Mouse (Mus musculus) heart, embryonic 14.5 days (tissue): ENCODE data around the gene Zfp800. TPM values are rescaled to one million over a fixed set of nuclear protein-coding genes. Genes with fewer than 3 reads are reported as not detected.

Source experiments
- ATAC-seq: fragments of 200-750 bp; cut with Nextera tagmentation; 2 replicates; pipeline ENCODE4 v1.8.0; 2017; ENCODE audit warnings: low read depth, moderate TSS enrichment; ENCODE audit not compliant: insufficient number of reproducible peaks, insufficient read depth, low FRiP score
- H3K27ac ChIP-seq, 2 experiments: fragments of 200-500 bp in 1 of 2; fragments of 300-500 bp in 1 of 2; sonication (generic) in 1 of 2; replicated peaks in 1 of 2; 2 replicates each; pipeline ENCODE4 v1.5.1; 2012 to 2014; ENCODE audit warnings: low read depth in 2 of 2, low read length in 2 of 2, control low read depth in 1 of 2, mild to moderate bottlenecking in 1 of 2, mixed read lengths in 1 of 2; ENCODE audit not compliant: control insufficient read depth in 1 of 2, insufficient read depth in 1 of 2
- H3K27me3 ChIP-seq: fragments of 300-500 bp; sonication (generic); 2 replicates; pipeline ENCODE4 v1.6.1; 2014; ENCODE audit warnings: mild to moderate bottlenecking, low read length, control low read depth; ENCODE audit not compliant: control insufficient read depth, insufficient read depth
- H3K36me3 ChIP-seq: fragments of 300-500 bp; sonication (generic); 2 replicates; pipeline ENCODE4 v1.6.1; 2014; ENCODE audit warnings: mild to moderate bottlenecking, control low read depth, low read length, mixed read lengths; ENCODE audit not compliant: control insufficient read depth, insufficient read depth
- H3K4me1 ChIP-seq, 2 experiments: fragments of 200-500 bp in 1 of 2; fragments of 300-500 bp in 1 of 2; sonication (generic) in 1 of 2; 2 replicates each; pipeline ENCODE4 v1.6.1; 2012 to 2014; ENCODE audit warnings: low read length in 2 of 2, control low read depth in 1 of 2, mixed read lengths in 1 of 2; ENCODE audit not compliant: control insufficient read depth in 2 of 2, insufficient read depth in 2 of 2
- H3K4me2 ChIP-seq: fragments of 300-500 bp; sonication (generic); 2 replicates; pipeline ENCODE4 v1.6.1; 2014; ENCODE audit warnings: mild to moderate bottlenecking, low read length
- H3K4me3 ChIP-seq, 2 experiments: fragments of 200-500 bp in 1 of 2; fragments of 300-500 bp in 1 of 2; sonication (generic) in 1 of 2; 2 replicates each; pipeline ENCODE4 v1.5.1; 2012 to 2014; ENCODE audit warnings: low read length in 2 of 2, mild to moderate bottlenecking in 2 of 2, control low read depth in 1 of 2, low read depth in 1 of 2, moderate library complexity in 1 of 2; ENCODE audit not compliant: control insufficient read depth in 1 of 2, insufficient read depth in 1 of 2
- H3K9ac ChIP-seq: fragments of 300-500 bp; sonication (generic); 2 replicates; pipeline ENCODE4 v1.6.1; 2014; ENCODE audit warnings: mild to moderate bottlenecking, low read length
- H3K9me3 ChIP-seq: fragments of 300-500 bp; sonication (generic); 2 replicates; pipeline ENCODE4 v1.6.1; 2016; ENCODE audit warnings: low read length, control low read depth; ENCODE audit not compliant: control insufficient read depth
- WGBS: fragments of 180-500 bp; shearing (Covaris S2); extraction: QIAGEN DNeasy Blood & Tissue Kit; methylation state at CpG from one replicate; pipeline ENCODE4 v1.1.7; 2014; 5-methylcytosine and 5-hydroxymethylcytosine counted together
- polyA plus RNA-seq: library from polyadenylated mRNA; unstranded; fragments of >200 nt; fragmentation: Nextera tagmentation; extraction: Ambion mirVana; gene quantifications from 2 replicates; pipeline ENCODE4 v1.2.1, GENCODE M21; 2014

Zfp800 gene
- polyA plus RNA-seq, 1 experiment from 2014 or later, result 15.6 TPM

- Histone ChIP-seq H3K9ac (no peak overlapping the region), H3K4me2 (no peak overlapping the region), H3K4me3 (no peak overlapping the region), H3K9me3 (no peaks in the 10 kb centered on the region), H3K4me1 (no peaks in the 10 kb centered on the region), H3K27me3 (no peaks in the 10 kb centered on the region), H3K36me3 (no peaks in the 10 kb centered on the region), H3K27ac (no peak overlapping the region)
- ATAC-seq, result no peak
- 64% methylated on average over 10 of the region's 10 CpGs for WGBS
Measured at GRCm38 (mm10) chr6:28329002-28329596, 68.7 kb downstream of the Zfp800 start.

DNA sequence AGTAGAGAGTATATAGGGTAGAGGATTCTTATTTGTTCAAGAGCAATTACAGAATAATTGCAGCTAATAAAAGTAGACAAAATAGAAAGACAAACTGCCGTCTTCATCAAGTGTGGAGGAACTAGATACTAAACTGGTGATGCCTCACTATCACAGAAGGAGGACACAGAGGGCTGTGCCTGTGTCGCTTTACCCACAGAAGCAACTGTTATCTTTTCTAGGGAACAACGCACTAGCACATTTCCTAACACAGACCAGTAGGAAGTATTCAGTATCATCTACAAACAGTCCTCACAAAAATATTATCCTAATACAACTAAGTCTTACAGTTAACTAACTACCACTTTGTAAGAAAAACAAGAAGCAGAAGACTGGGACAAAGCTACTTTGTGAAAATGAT, 71.1 kb downstream of the Zfp800 start:
- no peaks in the 10 kb centered on the region for H3K4me1 ChIP-seq
- WGBS, result 67% methylated on average over 3 of the region's 3 CpGs
- H3K36me3 ChIP-seq, result no peaks in the 10 kb centered on the region
- no peak for ATAC-seq
- no peaks in the 10 kb centered on the region for H3K9me3 ChIP-seq
- no peak overlapping the region for H3K4me3 ChIP-seq
- no peaks in the 10 kb centered on the region for H3K27me3 ChIP-seq
- H3K27ac ChIP-seq, result no peak overlapping the region
- no peak overlapping the region for H3K9ac ChIP-seq
- H3K4me2 ChIP-seq, result no peak overlapping the region

- no peak for ATAC-seq
- Histone ChIP-seq H3K4me3 (no peak overlapping the region), H3K9ac (no peak overlapping the region), H3K4me2 (no peak overlapping the region), H3K4me1 (no peaks in the 10 kb centered on the region), H3K36me3 (no peaks in the 10 kb centered on the region), H3K27me3 (no peaks in the 10 kb centered on the region), H3K27ac (no peak overlapping the region), H3K9me3 (no peaks in the 10 kb centered on the region)
- WGBS, result 74% methylated on average over 7 of the region's 7 CpGs
Measured at GRCm38 (mm10) chr6:28322399-28322798, 75.4 kb downstream of the Zfp800 start.

DNA sequence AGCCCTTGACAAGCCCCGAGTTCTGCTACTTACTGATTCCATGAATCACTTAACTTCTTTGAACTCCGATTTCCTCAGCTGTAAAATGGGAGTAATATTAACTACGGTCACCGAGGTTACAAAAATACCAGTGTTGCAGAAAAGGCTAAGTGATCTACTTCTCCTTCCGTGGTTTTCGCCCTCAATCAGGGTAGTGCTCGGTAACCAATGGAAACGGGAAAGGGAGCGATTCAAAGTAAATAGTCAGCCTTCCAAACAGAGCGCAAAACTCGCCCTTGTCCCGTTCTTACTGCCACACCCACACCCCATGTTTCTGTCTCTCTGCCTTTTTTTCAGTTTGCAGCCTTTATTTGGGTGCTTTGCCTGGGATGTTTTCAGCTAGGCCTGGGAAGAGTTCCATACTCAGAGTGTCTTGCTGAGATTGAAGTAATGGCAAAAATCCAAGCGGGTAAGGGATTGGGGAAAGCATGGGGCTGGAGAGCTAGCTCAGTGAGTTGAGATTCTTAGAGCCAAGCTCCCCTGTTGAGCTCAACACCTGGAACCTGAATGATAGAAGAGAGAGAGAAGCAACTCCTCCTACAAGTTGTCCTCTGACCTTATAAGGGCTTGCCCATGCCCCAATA, 78.0 kb downstream of the Zfp800 start:
- Histone ChIP-seq H3K4me2 (no peak overlapping the region), H3K36me3 (no peaks in the 10 kb centered on the region), H3K27me3 (no peaks in the 10 kb centered on the region), H3K27ac (no peak overlapping the region), H3K4me3 (no peak overlapping the region), H3K9ac (no peak overlapping the region), H3K9me3 (no peaks in the 10 kb centered on the region), H3K4me1 (no peaks in the 10 kb centered on the region)
- 71% methylated on average over 13 of the region's 13 CpGs for WGBS
- no peak for ATAC-seq

- ATAC-seq, result no peak
- 80% methylated on average over 13 of the region's 13 CpGs for WGBS
- H3K36me3 ChIP-seq, result no peaks in the 10 kb centered on the region
Measured at GRCm38 (mm10) chr6:28318820-28319573, 78.8 kb downstream of the Zfp800 start.

GRCm38 (mm10) chr6:28315208-28315607, 82.6 kb downstream of the Zfp800 start:
- no peaks in the 10 kb centered on the region for H3K36me3 ChIP-seq
- WGBS, result 86% methylated on average over 3 of the region's 3 CpGs
- H3K9ac ChIP-seq, result no peak overlapping the region
- no peaks in the 10 kb centered on the region for H3K4me1 ChIP-seq
- H3K4me3 ChIP-seq, result no peak overlapping the region
- H3K4me2 ChIP-seq, result no peak overlapping the region
- no peak overlapping the region for H3K27ac ChIP-seq
- no peaks in the 10 kb centered on the region for H3K27me3 ChIP-seq
- H3K9me3 ChIP-seq, result no peaks in the 10 kb centered on the region
- no peak for ATAC-seq

More at GRCm38 (mm10) chr6:28318820-28319573, 78.8 kb downstream of the Zfp800 start:
- H3K4me3 ChIP-seq, result no peak overlapping the region
- H3K27me3 ChIP-seq, result no peaks in the 10 kb centered on the region
- H3K9ac ChIP-seq, result no peak overlapping the region
- H3K4me1 ChIP-seq, result no peaks in the 10 kb centered on the region
- H3K9me3 ChIP-seq, result no peaks in the 10 kb centered on the region
- H3K27ac ChIP-seq, result no peak overlapping the region
- no peak overlapping the region for H3K4me2 ChIP-seq

DNA sequence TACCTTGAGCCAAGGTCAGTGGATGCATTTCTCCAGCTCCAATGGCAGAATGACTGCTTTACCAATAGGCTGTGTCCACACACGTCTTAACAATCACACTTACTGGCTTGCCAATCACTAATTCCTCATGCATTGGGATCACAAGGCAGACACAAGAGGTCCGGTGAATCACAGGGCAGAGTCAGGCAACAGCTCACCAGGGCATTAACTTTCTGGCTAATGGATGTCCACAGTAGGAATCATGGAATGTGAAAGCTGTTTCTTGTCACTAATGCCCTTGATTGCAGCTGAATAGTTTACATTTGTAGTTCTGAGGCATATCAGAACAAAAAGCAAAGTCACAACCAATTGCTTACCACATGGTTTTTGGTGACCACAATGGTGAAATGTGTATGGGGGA, 85.7 kb downstream of the Zfp800 start:
- no peak overlapping the region for H3K9ac ChIP-seq
- ATAC-seq, result no peak
- H3K4me3 ChIP-seq, result no peak overlapping the region
- H3K9me3 ChIP-seq, result no peaks in the 10 kb centered on the region
- H3K27ac ChIP-seq, result no peak overlapping the region
- no peaks in the 10 kb centered on the region for H3K4me1 ChIP-seq
- H3K27me3 ChIP-seq, result no peaks in the 10 kb centered on the region; the same call in 1 of the 2 replicates
- WGBS, result 66% methylated on average over 2 of the region's 2 CpGs
- no peaks in the 10 kb centered on the region for H3K36me3 ChIP-seq
- no peak overlapping the region for H3K4me2 ChIP-seq
